Mouse (Mus musculus): ENCODE measurements around the gene Celf1.

Celf1 gene

DNA sequence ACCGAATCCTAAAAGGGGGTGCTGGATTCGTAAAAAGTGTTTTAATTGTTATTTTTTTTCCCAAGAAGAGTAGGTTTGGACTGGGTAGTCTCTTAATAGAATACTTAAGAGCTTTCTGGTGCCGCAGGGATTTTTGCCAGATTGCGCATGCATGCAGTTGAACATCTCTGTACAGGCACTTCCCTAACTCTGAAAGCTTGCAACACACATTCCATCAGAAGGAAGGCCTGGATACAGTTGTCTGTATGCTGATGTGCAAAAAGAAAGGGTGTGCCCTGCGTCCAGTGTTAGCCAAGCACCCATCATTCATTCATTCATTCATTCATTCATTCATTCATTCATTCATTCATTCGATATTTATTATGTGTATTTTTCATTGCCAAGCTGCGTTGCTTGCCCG lies 432 bp upstream of the Celf1 start:
- 32% methylated on average over 8 of the region's 8 CpGs for WGBS

DNA sequence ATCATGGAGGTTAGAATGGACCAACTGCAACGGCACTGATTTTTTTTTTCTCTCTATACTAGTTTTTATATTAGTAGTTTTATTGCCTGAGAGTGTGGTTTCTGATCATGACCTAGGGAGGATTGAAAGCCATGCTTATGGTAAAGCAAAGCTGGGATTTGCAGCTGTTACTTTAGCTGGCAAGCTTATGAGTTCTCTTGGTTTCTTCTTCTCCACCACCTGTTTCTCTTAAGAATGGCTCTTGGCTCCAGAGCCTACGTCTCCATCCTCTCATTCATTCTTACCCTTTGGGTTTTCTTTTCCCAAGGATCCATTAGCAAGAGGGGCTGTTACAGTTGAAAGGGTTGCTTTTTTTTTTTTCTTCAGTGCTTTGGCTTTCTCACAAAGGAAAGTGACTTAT lies 1.6 kb downstream of the Celf1 start:
- WGBS = 19% methylated on average over 2 of the region's 2 CpGs

DNA sequence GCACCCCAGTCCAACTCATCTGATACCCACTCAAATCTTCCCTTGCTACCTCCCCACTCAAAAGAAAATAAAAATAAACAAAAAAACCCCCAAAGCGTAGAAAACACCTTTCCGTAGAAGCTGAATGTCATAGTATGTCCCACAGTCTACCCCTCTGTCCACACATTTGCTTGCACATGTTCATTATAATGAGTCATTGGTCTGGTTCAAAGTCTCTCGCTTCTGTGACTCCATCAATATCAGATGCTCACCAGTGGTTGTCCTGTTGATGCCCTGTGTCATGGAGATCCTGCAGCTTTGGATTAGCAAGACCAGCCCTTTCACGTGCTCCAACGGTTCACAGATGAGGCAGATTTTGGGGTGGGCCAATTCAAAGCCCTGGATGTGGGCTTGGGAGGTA lies 10.0 kb downstream of the Celf1 start:
- WGBS = 70% methylated on average over 5 of the region's 5 CpGs

DNA sequence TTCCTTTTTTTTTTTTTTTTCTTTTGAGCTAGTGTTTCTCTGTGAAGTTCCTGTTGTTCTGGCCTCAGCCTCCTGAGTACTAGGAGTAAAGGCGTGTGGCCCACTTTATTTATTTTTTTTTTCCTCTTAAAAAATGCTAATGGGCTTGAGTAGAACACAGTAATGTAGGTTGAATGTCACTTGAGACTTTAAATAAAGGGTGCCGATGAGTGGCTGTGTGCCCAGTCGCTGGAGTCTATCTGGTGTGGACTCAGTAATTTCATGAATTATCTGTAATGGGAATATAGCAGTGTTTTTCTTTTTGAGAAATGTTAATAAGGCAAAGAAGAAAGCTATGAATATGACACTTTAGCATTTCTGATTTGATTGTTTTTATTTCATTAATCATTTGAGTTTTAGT lies 13.3 kb downstream of the Celf1 start:
- 23% methylated on average over 3 of the region's 3 CpGs for WGBS

DNA sequence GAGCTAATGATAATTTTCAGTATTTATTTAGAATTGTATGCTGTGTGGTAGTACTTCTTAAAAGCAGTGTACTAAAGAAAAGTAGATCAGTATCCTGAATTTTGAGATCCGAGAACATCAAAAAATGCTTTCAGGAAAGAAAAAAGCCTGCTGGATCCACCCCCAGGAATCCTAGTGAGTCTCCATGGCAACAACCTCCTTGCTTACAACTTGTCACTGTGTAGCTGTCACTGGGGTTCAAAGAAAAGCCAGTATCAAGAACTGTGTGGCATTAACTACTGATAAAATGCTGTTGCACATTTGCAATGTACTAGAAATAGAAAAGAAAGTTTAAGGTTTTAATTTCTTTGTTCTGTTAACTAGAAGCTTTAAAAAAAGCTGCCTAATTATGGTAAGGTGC lies 15.9 kb downstream of the Celf1 start:
- WGBS = 14% methylated on average over 1 of the region's 1 CpGs

DNA sequence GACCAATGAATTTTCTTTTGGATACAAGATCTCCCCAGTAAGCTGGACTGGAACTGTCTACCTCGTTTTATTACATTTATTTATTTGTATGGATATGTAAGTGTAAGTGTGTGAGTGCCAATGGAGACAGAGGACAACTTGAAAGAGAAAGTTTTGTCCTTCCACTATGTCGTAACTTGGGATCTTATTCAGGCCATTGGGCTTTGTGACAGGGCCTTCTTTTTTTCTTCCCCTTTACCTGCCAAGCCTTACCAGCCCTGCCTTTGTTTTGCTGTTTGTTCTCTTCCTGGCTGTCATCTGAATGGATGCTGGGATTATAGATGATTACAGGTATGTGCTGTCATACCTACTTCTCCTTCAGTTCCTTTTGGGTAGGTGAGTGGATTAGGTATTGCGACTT lies 18.7 kb downstream of the Celf1 start:
- WGBS = 82% methylated on average over 3 of the region's 3 CpGs

DNA sequence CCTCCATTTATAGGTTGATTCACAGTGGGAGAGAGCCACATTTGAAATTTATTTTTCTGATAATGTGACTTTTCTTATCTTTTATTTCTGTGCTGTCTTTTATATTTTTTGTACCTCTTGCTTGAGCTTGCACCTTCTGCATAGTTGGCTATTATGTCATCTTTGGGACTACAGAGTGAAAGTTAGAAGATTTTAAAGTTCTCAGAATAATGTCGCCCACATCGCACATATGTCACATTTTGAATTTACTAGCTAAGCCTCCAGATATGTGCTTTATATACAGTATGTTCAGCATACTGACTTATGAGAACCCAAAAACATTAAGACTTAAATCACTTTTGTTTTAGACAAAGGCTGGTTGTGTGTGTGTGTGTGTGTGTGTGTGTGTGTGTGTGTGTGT lies 19.8 kb downstream of the Celf1 start:
- 63% methylated on average over 2 of the region's 2 CpGs for WGBS

DNA sequence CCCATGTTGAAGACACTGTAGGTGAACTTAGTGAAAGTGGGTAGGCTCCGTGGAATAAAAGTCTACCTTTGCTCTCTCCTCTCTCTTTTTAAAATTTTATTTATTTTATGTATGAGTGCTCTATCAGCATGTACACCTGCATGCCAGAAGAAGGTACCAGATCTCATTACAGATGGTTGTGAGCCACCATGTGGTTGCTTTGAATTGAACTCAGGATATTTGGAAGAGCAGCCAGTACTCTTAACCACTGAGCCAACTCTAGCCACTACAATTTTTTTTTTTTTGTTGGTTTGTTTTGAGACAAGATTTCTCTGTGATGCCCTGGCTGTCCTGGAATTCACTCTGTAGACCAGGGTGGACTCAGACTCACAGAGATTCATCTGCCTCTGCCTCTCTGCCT lies 23.1 kb downstream of the Celf1 start:
- WGBS = 55% methylated on average over 1 of the region's 1 CpGs

DNA sequence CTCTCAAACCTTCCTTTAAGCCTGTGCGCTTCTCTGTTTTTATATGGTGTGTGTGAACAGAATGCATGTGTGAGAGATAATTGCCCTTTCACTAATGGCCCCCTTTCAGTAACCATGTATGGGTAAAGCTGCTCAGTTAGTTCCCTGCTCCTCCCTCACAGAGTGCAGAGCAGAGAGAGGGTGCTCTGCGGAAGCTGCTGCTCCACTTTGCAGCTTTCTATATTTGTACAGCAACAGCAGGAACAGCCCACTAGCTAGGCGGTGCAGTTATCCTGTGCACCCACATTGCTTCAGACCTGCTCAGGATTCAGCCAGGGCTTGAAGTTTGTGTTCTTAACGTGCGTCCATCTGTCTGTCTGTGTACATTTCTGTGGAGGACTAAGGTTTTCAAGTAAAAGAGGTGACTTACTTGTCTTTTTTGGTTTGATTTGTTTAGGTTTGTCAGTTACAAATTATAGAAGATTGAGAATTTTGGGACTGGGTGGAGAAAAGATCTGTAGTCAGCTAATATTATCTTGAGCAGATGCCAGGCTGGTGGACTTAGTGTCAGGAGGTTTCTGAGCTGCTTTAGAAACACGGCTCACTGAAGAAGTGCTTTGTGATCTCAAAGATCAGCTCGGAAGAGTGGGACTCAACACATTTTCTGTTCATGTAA lies 24.8 kb downstream of the Celf1 start:
- 9% methylated on average over 7 of the region's 7 CpGs for WGBS

DNA sequence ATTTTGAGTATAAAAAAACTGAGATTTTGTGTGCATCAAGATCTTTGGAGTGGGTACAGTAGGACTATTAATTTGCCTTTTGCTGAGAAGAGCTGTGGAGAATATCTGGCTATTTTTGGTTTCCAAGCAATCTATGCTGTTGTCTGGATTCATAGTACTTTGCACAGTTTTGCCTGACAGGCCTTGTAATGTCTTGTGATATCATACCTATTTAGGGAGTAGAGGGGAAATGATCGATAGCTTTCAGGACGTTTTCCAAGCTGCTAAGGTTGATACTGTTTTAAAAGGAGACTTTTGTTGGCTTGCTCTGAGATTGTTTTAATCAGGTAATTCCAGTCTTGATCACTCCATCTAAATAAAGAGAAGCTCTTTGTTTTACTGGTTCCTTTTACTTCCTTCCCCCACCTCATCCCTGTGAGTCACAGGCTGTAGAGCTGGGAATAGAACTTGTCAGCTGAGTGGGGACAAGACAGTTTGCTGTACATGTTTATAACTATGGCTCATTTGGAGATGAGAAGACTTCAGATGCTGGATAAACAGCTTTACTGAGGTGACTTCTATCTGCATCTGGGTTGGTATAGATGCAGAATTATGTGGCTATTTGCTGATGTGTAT lies 25.4 kb downstream of the Celf1 start:
- 9% methylated on average over 2 of the region's 2 CpGs for WGBS

DNA sequence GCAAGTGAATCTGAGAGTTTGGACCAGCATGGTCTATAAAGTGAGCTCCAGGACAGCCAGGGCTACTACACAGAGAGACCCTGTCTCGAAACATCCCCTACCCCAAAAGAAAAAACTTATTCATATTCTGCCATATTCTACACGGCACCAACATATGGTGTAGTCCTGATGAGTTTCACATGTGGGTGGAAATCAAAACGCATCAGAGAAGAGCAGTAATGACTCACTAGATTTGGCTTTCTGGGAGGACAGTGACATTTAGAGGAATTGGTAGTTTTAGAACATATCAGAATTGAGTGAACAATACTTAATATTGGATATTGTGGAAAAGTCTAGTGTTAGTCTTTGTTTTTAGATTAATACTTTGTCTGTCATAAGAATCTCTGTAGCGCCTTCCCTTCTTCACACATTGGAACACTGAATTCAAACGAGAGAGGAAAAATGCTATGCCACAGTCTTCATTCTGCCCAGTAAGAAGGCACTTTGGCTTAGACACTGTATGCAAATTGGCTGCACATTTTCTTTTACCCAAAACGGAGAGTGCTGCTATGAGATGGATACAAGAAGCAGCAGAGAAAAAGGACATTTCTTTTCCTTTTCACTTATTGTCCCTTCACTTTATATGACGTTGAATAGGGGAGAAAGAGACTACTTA lies 35.1 kb downstream of the Celf1 start:
- WGBS = 29% methylated on average over 7 of the region's 7 CpGs

DNA sequence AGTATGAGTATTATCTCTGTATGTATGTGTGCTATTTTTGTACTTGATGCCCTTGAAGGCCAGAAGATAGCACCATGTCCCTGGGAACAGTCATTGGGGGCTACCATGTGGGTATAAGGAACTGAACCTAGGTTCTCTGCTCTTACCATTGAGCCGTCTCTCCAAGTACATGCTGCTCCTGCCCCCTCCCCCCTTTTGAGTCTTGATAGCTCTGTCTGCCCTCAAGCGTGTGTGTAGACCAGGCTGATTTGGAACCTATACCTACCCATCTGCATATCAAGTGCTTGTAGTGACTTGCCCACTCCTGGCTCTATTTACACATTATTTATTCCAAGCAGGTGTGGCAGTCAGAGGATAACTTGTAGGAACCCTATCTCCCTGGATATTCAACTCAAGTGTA lies 36.4 kb downstream of the Celf1 start:
- WGBS = 85% methylated on average over 2 of the region's 2 CpGs

DNA sequence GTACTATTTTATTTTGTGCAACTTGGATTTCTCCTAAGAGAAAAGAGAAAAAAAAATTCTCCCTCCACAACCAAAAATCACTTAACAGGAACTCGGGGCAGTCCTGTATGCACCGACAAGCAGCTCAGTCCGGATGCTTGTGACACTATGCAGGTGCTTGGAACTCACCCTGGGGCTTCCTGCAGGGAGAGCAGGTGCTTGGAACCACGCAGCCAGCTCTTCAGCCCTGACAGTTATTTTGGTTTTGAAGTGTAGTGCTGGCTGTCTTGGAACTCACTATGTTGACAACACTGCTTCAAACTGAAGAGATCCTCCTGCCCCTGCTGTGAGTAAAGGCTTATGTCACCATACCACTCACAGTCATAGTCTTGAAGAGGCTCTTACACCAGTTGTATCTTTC lies 37.1 kb downstream of the Celf1 start:
- WGBS = 46% methylated on average over 4 of the region's 4 CpGs

DNA sequence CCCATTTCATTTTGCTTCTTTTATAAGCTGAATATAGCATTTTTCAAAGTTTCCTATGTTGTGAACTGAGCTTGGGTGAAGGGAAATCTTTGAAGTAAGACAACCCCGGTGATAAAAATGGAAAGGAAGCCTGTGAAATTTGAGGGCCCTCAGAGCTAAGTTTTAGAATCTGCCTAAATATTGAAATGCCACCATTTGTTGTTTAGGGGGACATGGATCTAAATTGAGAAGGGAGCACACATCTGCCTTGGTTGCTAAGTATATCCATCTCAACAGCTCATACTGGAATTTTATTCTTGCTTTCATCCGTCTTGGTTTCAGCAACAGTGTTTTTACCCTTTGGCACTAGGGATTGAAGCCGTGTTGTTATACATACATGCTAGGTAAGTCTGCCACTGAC lies 45.9 kb downstream of the Celf1 start:
- 40% methylated on average over 3 of the region's 3 CpGs for WGBS

DNA sequence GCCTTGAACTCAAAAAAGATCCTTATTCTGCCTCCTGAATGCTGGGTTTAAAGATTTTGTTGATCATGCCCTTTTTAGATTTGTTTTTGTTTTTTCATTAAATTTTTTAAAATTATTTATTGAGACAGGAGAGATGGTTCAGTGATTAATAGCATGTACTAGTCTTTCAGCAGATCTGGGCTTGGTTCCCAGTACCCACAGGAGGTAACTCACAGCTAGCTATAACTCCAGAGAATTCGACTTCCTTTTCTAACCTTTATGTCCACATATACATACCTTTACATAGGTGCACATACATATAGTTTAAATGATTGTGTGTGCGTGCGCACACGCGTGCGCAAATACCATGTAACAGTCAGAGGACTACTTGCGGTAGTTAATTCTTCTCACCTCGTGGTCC lies 68.4 kb downstream of the Celf1 start:
- 97% methylated on average over 8 of the region's 8 CpGs for WGBS

DNA sequence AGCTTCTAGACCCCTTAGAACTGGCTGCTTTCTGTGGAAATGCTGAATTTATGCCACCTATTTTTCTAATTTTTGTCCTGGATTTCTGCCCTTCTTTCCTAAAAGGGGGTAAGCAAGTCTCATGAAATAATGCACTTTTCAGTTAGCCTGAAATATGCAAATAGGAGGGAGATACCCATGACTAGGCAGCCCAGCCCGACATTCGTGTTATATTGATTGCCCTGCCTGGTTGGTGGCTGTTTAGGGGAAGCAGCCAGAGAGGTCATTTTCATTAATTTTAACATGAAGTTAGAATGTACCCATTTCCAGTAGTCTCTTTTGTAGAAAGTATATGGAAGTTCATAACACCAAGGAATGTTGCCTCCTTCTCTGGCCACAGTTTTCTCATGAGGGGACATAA lies 73.7 kb downstream of the Celf1 start:
- WGBS = 90% methylated on average over 2 of the region's 2 CpGs

DNA sequence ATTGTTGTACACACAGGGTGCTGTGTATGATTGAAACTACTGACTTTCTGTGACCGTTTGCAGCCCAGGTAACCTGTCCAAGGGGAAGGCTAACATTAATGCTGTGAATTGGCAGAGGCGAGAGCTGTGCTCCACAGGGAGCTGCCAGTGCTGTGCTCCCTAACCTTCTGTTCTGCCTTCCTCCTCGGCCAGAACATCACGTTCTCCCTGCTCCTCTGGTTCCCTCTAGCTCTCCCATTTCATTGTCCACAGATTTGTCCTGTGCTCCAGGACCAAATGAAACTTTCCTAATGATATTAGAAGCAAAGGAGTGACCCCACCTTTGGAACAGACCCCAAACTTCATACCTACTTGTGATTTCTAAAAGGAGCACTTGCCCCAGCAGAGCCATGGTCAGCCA lies 75.2 kb downstream of the Celf1 start:
- WGBS = 50% methylated on average over 4 of the region's 4 CpGs

DNA sequence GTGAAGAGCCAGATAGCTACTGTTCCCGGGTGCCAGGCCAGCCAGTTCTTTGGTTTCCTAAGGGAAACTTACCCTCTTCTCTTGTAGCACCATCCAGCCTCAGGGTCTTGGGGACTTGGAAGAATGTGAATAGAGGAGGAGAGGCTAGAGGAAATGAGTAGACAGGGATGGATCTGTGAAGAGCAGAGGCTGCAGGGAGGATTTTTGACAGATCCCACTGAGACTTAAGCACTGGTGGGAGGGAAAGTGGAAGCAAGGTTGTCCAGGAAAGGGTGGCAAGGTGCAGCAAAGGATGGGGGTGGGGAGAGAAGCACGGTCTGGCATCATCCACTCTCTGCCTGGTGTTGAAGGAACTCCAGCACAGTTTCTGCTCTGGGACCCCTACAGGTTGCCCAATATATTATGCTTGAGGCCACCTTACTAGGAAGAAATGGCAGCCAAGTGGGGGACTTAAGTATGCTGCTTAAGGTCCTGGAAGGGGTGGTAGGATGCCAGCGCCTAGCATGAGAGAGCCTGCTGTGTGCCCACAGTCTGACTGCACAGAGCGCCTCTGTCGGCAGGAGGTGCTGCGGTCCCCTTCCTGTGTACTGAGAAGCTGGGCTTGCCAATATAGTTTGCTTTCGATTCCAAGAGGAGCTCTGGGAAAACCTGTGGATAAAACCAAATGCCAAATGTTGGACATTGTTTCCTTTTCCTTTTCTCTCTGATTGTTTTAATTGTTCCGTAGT lies 78.0 kb downstream of the Celf1 start:
- WGBS = 38% methylated on average over 8 of the region's 8 CpGs

DNA sequence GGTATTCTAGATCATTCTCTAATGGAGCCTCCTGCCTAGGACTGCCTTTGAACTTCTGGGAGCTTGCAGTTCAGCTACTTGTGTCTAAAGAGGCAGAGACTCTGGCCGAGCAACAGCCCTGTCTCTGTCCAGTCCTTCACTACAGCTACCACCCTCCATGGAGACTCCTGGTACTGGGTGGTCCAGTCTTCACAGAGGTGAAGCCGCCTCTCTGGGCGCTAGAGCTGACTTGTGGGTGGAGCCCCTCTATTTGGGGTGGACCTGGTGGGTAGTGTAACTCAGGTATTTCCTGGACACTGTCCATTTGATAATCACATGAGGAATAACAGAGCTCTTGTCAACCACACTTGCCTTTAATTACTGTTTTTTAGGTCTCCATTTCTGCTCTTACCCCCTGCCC lies 79.7 kb downstream of the Celf1 start:
- whole genome bisulfite sequencing = 98% methylated on average over 3 of the region's 3 CpGs

DNA sequence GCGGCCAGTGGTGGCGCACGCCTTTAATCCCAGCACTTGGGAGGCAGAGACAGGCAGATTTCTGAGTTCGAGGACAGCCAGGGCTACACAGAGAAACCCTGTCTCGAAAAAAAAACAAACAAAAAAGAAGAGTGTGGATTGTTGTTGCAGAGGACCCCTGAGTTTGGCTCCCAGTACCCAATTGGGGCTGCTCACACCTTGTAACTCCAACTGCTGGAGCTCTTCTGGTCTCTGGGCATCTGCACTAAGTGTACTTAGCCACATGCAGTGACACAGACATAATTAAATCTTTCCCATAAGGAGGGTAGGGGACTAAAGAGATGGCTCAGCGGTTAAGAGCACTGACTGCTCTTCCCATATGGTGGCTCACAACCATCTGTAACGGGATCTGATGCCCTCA lies 82.1 kb downstream of the Celf1 start:
- WGBS = 92% methylated on average over 7 of the region's 7 CpGs

DNA sequence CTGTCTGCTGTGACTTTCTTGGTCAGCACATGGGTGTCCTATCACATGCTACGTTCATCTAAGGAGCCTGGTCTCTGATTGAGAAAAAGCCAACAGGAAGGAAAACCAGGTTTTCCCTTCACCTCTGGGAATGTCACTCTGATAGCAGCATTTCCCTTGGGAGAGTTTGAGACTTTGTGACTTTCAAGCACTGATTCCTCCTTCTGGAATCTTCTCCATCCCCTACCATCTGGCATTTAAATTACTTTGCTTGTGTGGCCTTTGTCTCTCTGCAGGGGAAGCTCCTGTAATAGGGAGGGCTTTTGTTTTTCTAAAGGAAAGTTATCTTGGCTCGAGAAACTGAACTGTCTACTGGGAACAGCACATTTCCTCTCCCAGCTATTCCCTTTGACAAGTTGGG lies 82.9 kb downstream of the Celf1 start:
- 39% methylated on average over 2 of the region's 2 CpGs for WGBS

DNA sequence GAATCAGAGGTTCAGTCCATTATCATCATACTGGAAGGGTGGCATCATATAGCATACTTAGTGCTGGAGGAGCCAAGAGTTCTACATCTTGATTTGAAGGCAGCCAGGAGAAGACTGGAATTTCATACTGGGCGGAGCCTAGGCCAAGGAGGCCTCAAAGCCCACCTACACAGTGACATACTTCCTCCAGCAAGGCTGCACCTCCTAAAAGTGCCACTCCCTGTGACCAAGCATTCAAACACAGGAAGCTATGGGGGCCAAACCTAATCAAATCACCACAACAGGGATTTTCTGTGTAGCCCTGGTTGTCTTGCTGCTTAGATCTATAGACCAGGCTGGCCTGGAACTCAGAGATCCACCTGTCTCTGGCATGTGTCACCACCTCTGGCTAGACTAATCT lies 83.8 kb downstream of the Celf1 start:
- 95% methylated on average over 1 of the region's 1 CpGs for WGBS

DNA sequence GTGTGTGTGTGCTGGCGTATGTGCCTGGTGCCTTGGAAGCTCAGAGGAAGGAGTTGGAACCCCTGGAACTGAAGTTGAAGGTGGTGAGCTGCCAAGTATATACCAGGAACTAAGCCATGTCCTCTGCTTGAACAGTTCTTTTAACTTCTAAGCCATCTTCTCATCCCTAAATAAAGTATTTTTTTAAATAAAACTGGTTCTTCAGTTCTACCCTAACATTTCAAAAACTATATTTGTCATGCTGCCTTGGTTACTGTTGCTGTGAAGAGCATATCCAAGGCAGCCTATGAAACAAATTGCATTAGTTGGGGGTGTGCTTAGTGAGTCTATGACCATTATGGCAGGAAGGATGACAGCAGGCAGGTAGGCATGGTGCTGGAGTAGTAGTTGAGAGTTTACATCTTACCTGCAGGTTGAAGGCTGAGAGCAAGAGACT lies 84.9 kb downstream of the Celf1 start:
- 40% methylated on average over 1 of the region's 1 CpGs for WGBS
